In the genomic region with DNA sequence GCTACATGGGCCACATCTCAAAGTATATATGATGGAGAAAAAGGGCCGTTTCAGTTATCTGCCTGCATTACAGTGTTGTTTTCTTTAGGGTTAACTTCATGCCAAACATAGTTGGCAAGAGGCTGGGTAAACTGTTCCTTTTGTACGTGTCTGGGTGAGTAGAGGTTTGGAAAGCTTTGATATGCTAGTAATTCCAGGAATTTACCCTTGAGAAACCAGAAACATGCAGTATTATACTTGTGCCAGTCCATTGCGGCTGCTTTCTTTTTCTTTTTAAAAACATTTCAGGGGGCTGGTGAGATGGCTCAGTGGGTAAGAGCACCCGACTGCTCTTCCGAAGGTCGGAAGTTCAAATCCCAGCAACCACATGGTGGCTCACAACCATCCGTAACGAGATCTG, we compare ENCODE assay signal across 9 mouse cellular contexts. TPM values are rescaled to one million over a fixed set of nuclear protein-coding genes. Genes with fewer than 3 reads are reported as not detected.
DNase-seq lines count a peak whose midpoint lies in the region; ATAC-seq and TF ChIP-seq lines count a peak whose summit lies in the region.
"Had no signal": no experiment of that assay in that cellular context is flagged by ENCODE, and none has a peak within 500 bp of the region (broad histone marks: within the 10 kb centered on the region; RNA-seq: fewer than 3 reads in every experiment).

No protein-coding gene starts in this region.

- TF ChIP-seq POLR2A in lung, adult 2 months (IDR thresholded peaks at IDR 0.05; ENCODE audit: borderline replicate concordance, extremely low read depth, low read depth, low read length) = no peak

- peak overlapping the region; percentile 91; the same call in 1 of the 2 replicates for H3K4me3 ChIP-seq in gastrocnemius, adult 2 months
- H3K4me3 ChIP-seq in lung, adult 2 months (replicated peaks; ENCODE audit: extremely low read depth, low read depth, low read length) = no peak overlapping the region
- peak overlapping the region; percentile 81 for H3K4me3 ChIP-seq in limb, embryonic 13.5 days

- DNase-seq in gastrocnemius, adult 2 months = no peak
- no peak for DNase-seq in gastrocnemius, postnatal 10 days
- DNase-seq in lung, postnatal 36 days = peak; percentile 34
- no peak for DNase-seq in lung, adult 2 months
- DNase-seq in adrenal gland, postnatal 10 days = no peak
- DNase-seq in adrenal gland, adult 18-20 months (ENCODE audit: low spot score in 2 of 2) = no peak
- DNase-seq in adrenal gland, postnatal 36 days = no peak
- DNase-seq: thymus, postnatal 25 days had no signal

- H3K4me2 ChIP-seq in limb, embryonic 13.5 days (replicated peaks) = peak overlapping the region; percentile 85

- TF ChIP-seq CTCF in gastrocnemius, adult 2 months (IDR thresholded peaks at IDR 0.05) = no peak
- no peak for TF ChIP-seq CTCF in lung, adult 2 months (IDR thresholded peaks at IDR 0.05; ENCODE audit: insufficient read depth, low read length)

- WGBS in lung, adult 2 months = 35% methylated on average over 8 of the region's 8 CpGs
- WGBS in limb, embryonic 13.5 days = 65% methylated on average over 8 of the region's 8 CpGs

- H3K36me3 ChIP-seq in limb, embryonic 13.5 days = peaks cover 26% of the 10 kb centered on the region

- no peak overlapping the region for H3K27ac ChIP-seq in gastrocnemius, adult 2 months
- no peak overlapping the region for H3K27ac ChIP-seq in limb, embryonic 13.5 days

- intact Hi-C loops in gastrocnemius, adult 2 months (cut with DNase I) = no loop called here

- 0 out of 2 replicates have a peak, but pooled peaks cover 6% of the 10 kb centered on the region for H3K4me1 ChIP-seq in lung, adult 2 months (ENCODE audit: control insufficient read depth, insufficient read depth, low read length)
- peaks cover 27% of the 10 kb centered on the region for H3K4me1 ChIP-seq in limb, embryonic 13.5 days

- ATAC-seq in limb, embryonic 13.5 days (ENCODE audit: low FRiP score, low read depth) = no peak

- H3K9ac ChIP-seq in limb, embryonic 13.5 days = peak overlapping the region; percentile 83

- peaks cover 25% of the 10 kb centered on the region for H3K27me3 ChIP-seq in limb, embryonic 13.5 days

- H3K9me3 ChIP-seq in limb, embryonic 13.5 days = no peaks in the 10 kb centered on the region

RNA-seq across cellular contexts. Expression of gene Zfp579, which starts 1.0 kb away (rescaled TPM):
- 1 to 10 TPM; 8.8 to 9.5 TPM for total RNA-seq in gastrocnemius, adult 2 months (2021)
- total RNA-seq in gastrocnemius, postnatal 10 days (2021) = 10 to 100 TPM; 15.2 to 18.2 TPM
- 84.1 and 90.7 TPM in 2 replicates for polyA plus RNA-seq in lung, adult 2 months (2012; rRNA removed)
- polyA plus RNA-seq in limb, embryonic 13.5 days (2015; fragmentation: Nextera tagmentation; extraction: Ambion mirVana) = 35.3 and 38.5 TPM in 2 replicates
- total RNA-seq in adrenal gland, postnatal 10 days (2021) = 10 to 100 TPM; 16.0 to 19.9 TPM
- 10 to 100 TPM; 15.9 to 25.4 TPM for total RNA-seq in adrenal gland, adult 18-20 months (2021)
- 10 to 100 TPM; 16.5 to 16.8 TPM for total RNA-seq in adrenal gland, postnatal 36 days (2021)

RNA-seq across cellular contexts. Expression of gene Zfp524, which starts 17.3 kb away (rescaled TPM):
- 10 to 100 TPM in 1 of 2 experiments, 1 to 10 TPM in 1; 6.5 to 10.4 TPM for total RNA-seq in gastrocnemius, adult 2 months (2021)
- total RNA-seq in gastrocnemius, postnatal 10 days (2021) = 1 to 10 TPM; 6.9 to 8.0 TPM
- 37.0 and 43.5 TPM in 2 replicates for polyA plus RNA-seq in lung, adult 2 months (2012; rRNA removed)
- polyA plus RNA-seq in limb, embryonic 13.5 days (2015; fragmentation: Nextera tagmentation; extraction: Ambion mirVana) = 9.1 and 10.7 TPM in 2 replicates
- total RNA-seq in adrenal gland, postnatal 10 days (2021) = 10 to 100 TPM; 12.6 to 13.2 TPM
- 10 to 100 TPM; 10.2 to 11.5 TPM for total RNA-seq in adrenal gland, adult 18-20 months (2021)
- total RNA-seq in adrenal gland, postnatal 36 days (2021) = 10 to 100 TPM in 1 of 2 experiments, 1 to 10 TPM in 1; 8.7 to 14.0 TPM

RNA-seq across cellular contexts. Expression of gene Fiz1, which starts 17.6 kb away (rescaled TPM):
- 10 to 100 TPM; 23.2 to 23.3 TPM for total RNA-seq in gastrocnemius, adult 2 months (2021)
- total RNA-seq in gastrocnemius, postnatal 10 days (2021) = 10 to 100 TPM; 16.4 to 20.0 TPM
- 32.2 and 33.9 TPM in 2 replicates for polyA plus RNA-seq in lung, adult 2 months (2012; rRNA removed)
- 44.7 and 48.6 TPM in 2 replicates for polyA plus RNA-seq in limb, embryonic 13.5 days (2015; fragmentation: Nextera tagmentation; extraction: Ambion mirVana)
- total RNA-seq in adrenal gland, postnatal 10 days (2021) = 10 to 100 TPM; 24.4 to 27.7 TPM
- total RNA-seq in adrenal gland, adult 18-20 months (2021) = 10 to 100 TPM; 21.7 to 22.5 TPM
- total RNA-seq in adrenal gland, postnatal 36 days (2021) = 10 to 100 TPM; 23.5 to 31.5 TPM

RNA-seq across cellular contexts. Expression of gene Gm44973, which starts 18.4 kb away (rescaled TPM):
- not detected for total RNA-seq in gastrocnemius, adult 2 months (2021)
- not detected for total RNA-seq in gastrocnemius, postnatal 10 days (2021)
- not detected in 2 replicates for polyA plus RNA-seq in lung, adult 2 months (2012; rRNA removed)
- polyA plus RNA-seq in limb, embryonic 13.5 days (2015; fragmentation: Nextera tagmentation; extraction: Ambion mirVana) = 0.42 and 2.1 TPM in 2 replicates
- not detected for total RNA-seq in adrenal gland, postnatal 10 days (2021)
- not detected for total RNA-seq in adrenal gland, adult 18-20 months (2021)
- not detected for total RNA-seq in adrenal gland, postnatal 36 days (2021)

RNA-seq across cellular contexts. Expression of gene Zfp865, which starts 23.2 kb away (rescaled TPM):
- 10 to 100 TPM; 12.9 to 15.6 TPM for total RNA-seq in gastrocnemius, adult 2 months (2021)
- 10 to 100 TPM; 16.8 to 21.0 TPM for total RNA-seq in gastrocnemius, postnatal 10 days (2021)
- polyA plus RNA-seq in lung, adult 2 months (2012; rRNA removed) = 43.2 and 47.9 TPM in 2 replicates
- polyA plus RNA-seq in limb, embryonic 13.5 days (2015; fragmentation: Nextera tagmentation; extraction: Ambion mirVana) = 6.0 and 8.1 TPM in 2 replicates
- total RNA-seq in adrenal gland, postnatal 10 days (2021) = 10 to 100 TPM; 22.9 to 30.0 TPM
- 10 to 100 TPM; 24.4 to 24.5 TPM for total RNA-seq in adrenal gland, adult 18-20 months (2021)
- total RNA-seq in adrenal gland, postnatal 36 days (2021) = 10 to 100 TPM; 22.1 to 24.1 TPM
